Mouse (Mus musculus) forelimb bud, embryonic 11.5 days (tissue): ENCODE measurements at regions not wholly inside any gene's neighbourhood (a gene's known extent, or its start where the extent isn't known, plus 50 kb on each side); places are given as distances from the start of the nearest gene placed in this dataset.

ENCODE experiments used
- DNase-seq: peaks from one replicate; pipeline ENCODE4 v3.0.0-alpha.2; 2012; ENCODE audit warnings: low read depth, low spot score

GRCm38 (mm10) chr1:88809756-88810155, 107.7 kb upstream of the Arl4c start:
- DNase-seq = no peak

- no peak for DNase-seq
These were observed 111.2 kb upstream of the Arl4c start for GRCm38 (mm10) chr1:88813200-88813599.

GRCm38 (mm10) chr1:88816376-88816945, 114.4 kb upstream of the Arl4c start:
- DNase-seq = no peak

GRCm38 (mm10) chr1:88825215-88825614, 123.2 kb upstream of the Arl4c start:
- no peak for DNase-seq

GRCm38 (mm10) chr1:88838661-88839274, 136.7 kb upstream of the Arl4c start:
- no peak for DNase-seq

GRCm38 (mm10) chr1:88839407-88839976, 137.5 kb upstream of the Arl4c start:
- no peak for DNase-seq

GRCm38 (mm10) chr1:88839977-88840628, 138.1 kb upstream of the Arl4c start:
- no peak for DNase-seq

GRCm38 (mm10) chr1:88840991-88841592, 139.1 kb upstream of the Arl4c start:
- DNase-seq = no peak

GRCm38 (mm10) chr1:88847333-88848091, 145.5 kb upstream of the Arl4c start:
- DNase-seq = peak; percentile 43

GRCm38 (mm10) chr1:88848246-88848645, 146.2 kb upstream of the Arl4c start:
- DNase-seq = no peak

GRCm38 (mm10) chr1:88849421-88849820, 147.4 kb upstream of the Arl4c start:
- DNase-seq = no peak

GRCm38 (mm10) chr1:88851931-88852330, 149.9 kb upstream of the Arl4c start:
- no peak for DNase-seq

GRCm38 (mm10) chr1:88860871-88861589, 159.0 kb upstream of the Arl4c start:
- DNase-seq = no peak

- DNase-seq = no peak
These were observed 159.5 kb upstream of the Arl4c start for GRCm38 (mm10) chr1:88861590-88861935.

- no peak for DNase-seq
These were observed 163.4 kb upstream of the Arl4c start for GRCm38 (mm10) chr1:88865436-88865835.

GRCm38 (mm10) chr1:88866571-88866970, 164.6 kb upstream of the Arl4c start:
- DNase-seq = no peak

GRCm38 (mm10) chr1:88867138-88867537, 165.1 kb upstream of the Arl4c start:
- peak; percentile 41 for DNase-seq

- no peak for DNase-seq
These were observed 167.9 kb upstream of the Arl4c start for GRCm38 (mm10) chr1:88869885-88870284.

GRCm38 (mm10) chr1:88875356-88875755, 173.3 kb upstream of the Arl4c start:
- no peak for DNase-seq

- no peak for DNase-seq
These were observed 175.4 kb upstream of the Arl4c start for GRCm38 (mm10) chr1:88877441-88877840.

GRCm38 (mm10) chr1:88878831-88879230, 176.8 kb upstream of the Arl4c start:
- DNase-seq = no peak
